Mouse (Mus musculus) intestine, embryonic 16.5 days (tissue): ENCODE measurements around the gene Lta. TPM values are rescaled to one million over a fixed set of nuclear protein-coding genes. Genes with fewer than 3 reads are reported as not detected.

Experiments
- ATAC-seq: fragments of 200-750 bp; cut with Nextera tagmentation; 2 replicates; pipeline ENCODE4 v1.8.0; 2017; ENCODE audit warnings: moderate TSS enrichment, moderate library complexity
- H3K27ac ChIP-seq: fragments of 300-500 bp; sonication (generic); 2 replicates; pipeline ENCODE4 v1.5.1; 2014; ENCODE audit warnings: mild to moderate bottlenecking, low read length
- H3K27me3 ChIP-seq: fragments of 300-500 bp; sonication (generic); replicated peaks from 2 replicates; pipeline ENCODE4 v1.6.1; 2014; ENCODE audit warnings: low read length, control low read depth, mixed read lengths; ENCODE audit not compliant: control insufficient read depth, insufficient read depth
- H3K36me3 ChIP-seq: fragments of 300-500 bp; sonication (generic); 2 replicates; pipeline ENCODE4 v1.6.1; 2014; ENCODE audit warnings: low read length, control low read depth; ENCODE audit not compliant: control insufficient read depth, insufficient read depth
- H3K4me1 ChIP-seq: fragments of 300-500 bp; sonication (generic); 2 replicates; pipeline ENCODE4 v1.6.1; 2014; ENCODE audit warnings: low read length, control low read depth, mixed read lengths; ENCODE audit not compliant: control insufficient read depth, insufficient read depth
- H3K4me2 ChIP-seq: fragments of 300-500 bp; sonication (generic); 2 replicates; pipeline ENCODE4 v1.6.1; 2014; ENCODE audit warnings: low read depth, low read length, control low read depth
- H3K4me3 ChIP-seq: fragments of 300-500 bp; sonication (generic); 2 replicates; pipeline ENCODE4 v1.5.1; 2014; ENCODE audit warnings: mild to moderate bottlenecking, low read length
- H3K9ac ChIP-seq: fragments of 300-500 bp; sonication (generic); 2 replicates; pipeline ENCODE4 v1.6.1; 2014; ENCODE audit warnings: low read depth, low read length
- H3K9me3 ChIP-seq: fragments of 300-500 bp; sonication (generic); 2 replicates; pipeline ENCODE4 v1.6.1; 2016; ENCODE audit warnings: low read length, control low read depth; ENCODE audit not compliant: control insufficient read depth
- WGBS: fragments of 180-500 bp; shearing (Covaris S2); extraction: QIAGEN DNeasy Blood & Tissue Kit; methylation state at CpG from one replicate; pipeline ENCODE4 v1.1.7; 2014; 5-methylcytosine and 5-hydroxymethylcytosine counted together
- polyA plus RNA-seq: library from polyadenylated mRNA; unstranded; fragments of >200 nt; fragmentation: Nextera tagmentation; extraction: Ambion mirVana; gene quantifications from 2 replicates; pipeline ENCODE4 v1.2.1, GENCODE M21; 2015

Gene Lta
- polyA plus RNA-seq, 1 experiment from 2014 or later, result 1.2 TPM

DNA sequence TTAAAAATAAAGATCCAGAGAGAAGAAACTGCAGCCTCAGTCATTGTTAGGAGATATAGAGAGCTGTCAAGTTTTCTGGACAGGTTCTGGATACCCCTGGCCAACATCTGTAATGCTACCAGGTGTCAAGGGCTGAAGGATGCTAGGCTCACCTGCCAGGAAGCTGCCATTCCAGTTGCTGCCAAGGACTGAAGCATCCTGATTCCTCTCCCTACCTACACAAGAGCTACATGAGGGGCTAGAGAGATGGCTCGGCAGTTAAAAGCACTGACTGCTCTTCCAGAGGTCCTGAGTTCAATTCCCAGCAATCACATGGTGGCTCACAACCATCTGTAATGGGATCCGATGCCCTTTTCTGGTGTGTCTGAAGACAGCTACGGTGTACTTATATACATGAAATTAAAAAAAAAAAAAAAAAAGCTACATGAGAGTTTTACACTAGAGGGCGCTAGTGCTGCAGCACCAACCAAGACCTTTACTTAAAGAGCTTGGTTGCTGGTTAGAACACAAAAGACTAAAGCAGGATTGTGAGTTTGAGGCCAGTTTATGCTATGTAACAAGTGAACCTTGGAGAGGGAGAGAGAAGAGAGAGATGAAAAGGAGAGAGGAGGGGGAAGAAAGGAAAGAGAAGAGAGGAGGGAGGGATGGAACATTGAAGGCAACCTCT is 36.5 kb downstream of the Lta start:
- Histone ChIP-seq H3K27ac (no peak overlapping the region), H3K4me2 (no peak overlapping the region), H3K9ac (no peak overlapping the region), H3K4me1 (peaks cover 9% of the 10 kb centered on the region), H3K4me3 (no peak overlapping the region), H3K9me3 (no peaks in the 10 kb centered on the region), H3K27me3 (no peaks in the 10 kb centered on the region), H3K36me3 (no peaks in the 10 kb centered on the region)
- ATAC-seq, result no peak
- WGBS, result 15% methylated on average over 4 of the region's 4 CpGs

DNA sequence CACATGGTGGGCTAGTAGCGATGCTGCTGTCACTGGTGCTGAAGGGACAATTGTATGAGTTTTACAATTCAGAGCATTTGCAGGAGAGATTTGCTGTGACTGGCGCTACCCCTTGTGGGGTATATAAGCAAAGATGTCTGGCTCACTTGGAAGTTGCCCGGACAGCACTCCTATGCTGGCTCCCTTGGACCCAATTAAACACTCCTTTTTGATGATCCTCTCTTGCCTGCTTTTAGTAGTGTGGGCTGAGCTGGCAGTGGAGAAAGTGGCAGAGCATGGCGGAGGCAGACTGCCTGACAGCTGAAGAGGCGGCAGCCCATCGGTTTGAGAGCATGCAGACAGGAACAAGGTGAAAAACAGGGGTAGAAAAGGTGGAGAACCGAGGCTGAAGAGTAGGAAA is 37.4 kb downstream of the Lta start:
- H3K36me3 ChIP-seq, result no peaks in the 10 kb centered on the region
- H3K4me3 ChIP-seq, result no peak overlapping the region
- H3K9ac ChIP-seq, result no peak overlapping the region
- no peaks in the 10 kb centered on the region for H3K27me3 ChIP-seq
- 88% methylated on average over 7 of the region's 7 CpGs for WGBS
- H3K9me3 ChIP-seq, result no peaks in the 10 kb centered on the region
- ATAC-seq, result no peak
- no peak overlapping the region for H3K4me2 ChIP-seq
- peaks cover 12% of the 10 kb centered on the region for H3K4me1 ChIP-seq
- no peak overlapping the region for H3K27ac ChIP-seq

DNA sequence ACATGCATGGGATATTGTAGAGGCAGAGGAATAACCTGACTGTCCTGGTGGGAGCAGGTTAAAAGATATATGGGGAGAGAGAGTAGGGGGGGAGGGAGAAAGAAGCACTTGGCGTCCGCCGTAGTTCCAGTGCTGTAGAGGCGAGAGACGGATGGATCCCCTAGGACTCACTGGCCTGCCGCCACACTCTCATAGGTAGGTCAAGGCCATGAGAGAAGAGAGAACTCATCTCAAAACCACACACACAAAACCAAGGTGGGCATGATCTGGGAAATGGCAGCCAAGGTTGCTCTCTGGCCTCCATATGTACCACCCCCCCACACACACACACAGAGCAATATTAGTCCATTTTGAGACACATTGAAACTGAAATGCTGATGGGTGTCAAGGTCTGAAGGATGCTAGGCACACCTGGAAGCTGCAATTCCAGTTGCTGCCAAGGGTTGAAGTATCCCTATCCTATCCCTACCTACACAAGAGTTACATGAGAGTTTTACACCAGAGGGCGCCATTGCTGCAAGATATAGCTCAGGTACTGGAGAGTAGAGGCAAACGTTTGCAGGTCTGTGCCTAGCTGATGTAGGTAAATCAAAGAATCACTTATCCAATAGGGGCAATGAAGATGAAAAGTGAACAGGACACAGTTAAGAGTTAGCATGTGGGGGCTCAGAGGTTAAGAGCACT is 38.7 kb downstream of the Lta start:
- Histone ChIP-seq H3K4me2 (peak overlapping the region; percentile 51; the same call in 1 of the 2 replicates), H3K27me3 (no peaks in the 10 kb centered on the region), H3K4me1 (peaks cover 20% of the 10 kb centered on the region), H3K9me3 (no peaks in the 10 kb centered on the region), H3K36me3 (0 out of 2 replicates have a peak, but pooled peaks cover 3% of the 10 kb centered on the region), H3K27ac (no peak overlapping the region), H3K9ac (0 out of 2 replicates have a peak overlapping the region, but pooled peaks have one; percentile 46), H3K4me3 (peak overlapping the region; percentile 56; the same call in 1 of the 2 replicates)
- ATAC-seq, result no peak
- WGBS, result 67% methylated on average over 8 of the region's 8 CpGs

DNA sequence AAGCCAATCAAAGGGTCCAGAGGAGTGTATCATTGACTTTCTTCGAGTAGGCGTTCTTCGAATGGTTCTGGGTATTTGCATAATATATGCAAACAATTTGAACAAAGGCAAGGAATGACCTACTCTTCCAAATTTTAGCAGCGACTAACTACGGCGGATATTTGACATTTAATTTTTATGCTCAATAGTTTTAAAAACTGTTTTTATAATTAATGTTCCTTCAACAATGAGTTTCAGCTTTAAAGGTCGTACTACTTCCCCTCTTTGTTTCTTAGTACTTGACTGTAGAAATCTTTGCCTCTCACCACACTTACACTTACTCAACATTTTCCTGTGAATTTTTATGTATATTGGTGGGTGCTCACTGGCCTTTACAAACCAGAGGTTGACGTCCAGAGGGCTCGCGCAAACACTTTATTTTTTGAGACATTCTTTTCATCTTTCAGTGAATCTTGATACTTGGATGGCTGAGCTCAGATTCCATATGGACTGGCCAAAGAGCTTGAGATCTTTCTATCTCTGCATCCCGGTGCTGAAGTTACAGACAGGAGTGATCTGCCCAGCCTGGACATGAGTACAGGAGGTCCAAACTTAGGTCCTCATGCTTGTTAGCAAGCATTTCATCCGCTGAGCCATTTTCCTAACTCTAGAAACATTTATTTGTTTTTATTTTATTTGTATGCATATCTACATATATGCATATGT is 39.5 kb downstream of the Lta start:
- Histone ChIP-seq H3K9ac (peak overlapping the region; percentile 68), H3K4me3 (peak overlapping the region; percentile 56), H3K4me1 (peaks cover 20% of the 10 kb centered on the region), H3K9me3 (no peaks in the 10 kb centered on the region), H3K27ac (peak overlapping the region; percentile 99), H3K4me2 (peak overlapping the region; percentile 51), H3K36me3 (peaks cover 12% of the 10 kb centered on the region), H3K27me3 (no peaks in the 10 kb centered on the region)
- WGBS, result 20% methylated on average over 12 of the region's 12 CpGs
- ATAC-seq, result peak; percentile 87

DNA sequence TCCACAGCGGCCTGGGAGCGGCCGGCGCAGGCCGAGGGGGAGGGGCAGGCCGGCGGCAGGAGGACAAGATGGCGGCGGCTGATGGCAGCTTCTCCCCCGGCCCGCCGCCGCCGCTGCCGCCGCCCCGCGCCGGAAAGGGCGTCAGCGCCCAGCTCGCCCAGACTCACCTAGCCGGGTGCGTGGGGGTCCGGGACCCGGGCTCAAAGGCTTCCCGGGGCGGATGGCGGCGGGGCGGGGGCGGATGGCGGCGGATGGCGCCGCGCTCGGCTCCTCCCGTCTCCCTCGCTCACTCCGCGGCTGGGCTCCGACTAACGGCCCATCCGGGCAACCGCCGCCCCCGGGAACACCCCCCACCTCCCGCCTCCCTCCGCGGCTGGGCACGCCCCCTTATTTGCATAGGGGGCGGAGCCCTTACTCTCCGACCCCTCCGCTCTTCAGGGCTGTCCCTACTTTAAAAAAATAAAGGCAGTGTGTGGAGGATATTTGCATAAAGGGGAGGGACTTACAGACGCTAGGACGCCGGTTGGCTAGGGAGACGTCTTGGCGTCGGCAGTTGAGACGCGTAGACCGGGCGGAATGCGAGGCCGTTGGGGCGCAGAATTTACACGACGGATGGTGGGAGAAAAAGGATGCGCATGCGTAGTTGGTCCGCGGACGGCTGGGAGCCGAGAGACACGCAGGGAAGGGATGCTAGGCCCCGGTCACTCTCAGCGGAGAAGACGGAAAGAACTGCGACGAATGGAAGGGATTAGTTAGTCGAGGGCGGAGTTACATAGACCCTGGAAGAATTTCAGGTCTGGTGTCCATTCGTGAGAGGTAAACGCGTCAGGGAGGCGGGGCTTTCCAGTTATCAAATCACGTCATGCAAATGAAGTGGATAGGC is 40.3 kb downstream of the Lta start, which contains the start of gene Prrc2a:
Gene Prrc2a, minus strand, starts transcription at position 330 of the 883 bp plus-strand sequence.
- under 1% methylated on average over 74 of the region's 89 CpGs for WGBS
- Histone ChIP-seq H3K9ac (peak within 1 kb of the TSS; percentile 100), H3K27me3 (no peaks in the 10 kb centered on the region), H3K4me2 (peak within 1 kb of the TSS; percentile 77), H3K4me1 (peaks cover 20% of the 10 kb centered on the region), H3K27ac (peak within 1 kb of the TSS; percentile 99), H3K9me3 (no peaks in the 10 kb centered on the region), H3K4me3 (peak within 1 kb of the TSS; percentile 99), H3K36me3 (peaks cover 17% of the 10 kb centered on the region)
- ATAC-seq, result peak; percentile 98

DNA sequence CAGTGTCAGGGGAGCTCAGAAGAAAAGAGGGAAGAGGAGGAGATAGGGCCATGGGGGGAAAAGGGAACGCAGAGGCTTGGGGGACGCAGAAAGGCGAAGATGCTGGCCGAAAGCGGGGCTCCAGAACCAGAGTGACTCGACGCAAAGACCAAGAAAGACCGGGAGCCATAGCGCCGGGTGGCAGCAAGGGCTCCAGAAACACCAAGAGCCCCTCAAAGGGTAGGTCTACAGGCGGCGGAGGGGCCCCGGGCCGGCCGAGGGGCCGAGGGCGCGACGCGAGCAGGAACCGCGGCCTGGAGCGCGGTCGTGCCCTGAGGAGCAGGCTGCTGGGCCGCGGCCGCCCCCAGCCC is 41.0 kb downstream of the Lta start:
- Histone ChIP-seq H3K27me3 (no peaks in the 10 kb centered on the region), H3K27ac (peak overlapping the region; percentile 93), H3K4me2 (peak overlapping the region; percentile 77), H3K9me3 (no peaks in the 10 kb centered on the region), H3K9ac (peak overlapping the region; percentile 100), H3K4me1 (peaks cover 20% of the 10 kb centered on the region), H3K4me3 (peak overlapping the region; percentile 99), H3K36me3 (peaks cover 23% of the 10 kb centered on the region)
- no peak for ATAC-seq
- 0% methylated on average over 25 of the region's 28 CpGs for WGBS

DNA sequence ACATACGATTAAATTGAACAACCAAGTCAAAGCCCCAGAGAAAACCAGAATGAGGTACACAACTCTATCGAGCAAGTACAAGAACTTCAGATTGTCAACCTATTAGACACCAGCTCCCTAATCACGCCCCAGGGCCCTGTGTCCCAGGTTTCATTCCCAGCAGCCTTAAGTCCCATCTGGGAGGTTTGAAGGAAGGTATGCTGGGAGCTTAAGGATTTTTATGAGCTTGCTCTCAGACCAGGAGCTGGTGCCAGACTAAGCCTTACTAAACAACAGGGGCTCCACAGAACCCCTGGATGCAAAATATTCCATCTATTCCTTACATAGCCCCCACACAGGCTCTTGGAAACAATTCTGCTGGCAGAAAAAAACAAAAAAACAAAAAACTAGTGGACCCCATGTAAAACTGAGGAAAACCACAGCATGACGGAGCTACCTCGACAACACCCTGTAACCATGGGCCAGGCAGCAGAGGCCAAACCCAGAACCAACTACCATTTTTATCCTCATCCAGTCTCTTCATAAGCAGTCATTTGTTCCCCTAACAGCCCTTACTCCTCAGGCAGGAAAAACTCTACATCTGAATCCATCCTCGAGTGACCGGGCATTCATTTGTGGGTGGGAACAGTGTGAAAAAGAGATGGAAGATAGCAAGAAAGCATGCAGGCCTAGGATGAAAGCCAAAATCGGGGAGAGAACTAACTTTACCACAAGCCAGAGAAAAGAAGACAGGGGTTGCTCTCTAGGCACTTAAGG is 41.6 kb downstream of the Lta start:
- peaks cover 29% of the 10 kb centered on the region for H3K36me3 ChIP-seq
- ATAC-seq, result no peak
- H3K27me3 ChIP-seq, result no peaks in the 10 kb centered on the region
- no peaks in the 10 kb centered on the region for H3K9me3 ChIP-seq
- H3K4me3 ChIP-seq, result peak overlapping the region; percentile 99
- peaks cover 20% of the 10 kb centered on the region for H3K4me1 ChIP-seq
- peak overlapping the region; percentile 100 for H3K9ac ChIP-seq
- H3K27ac ChIP-seq, result peak overlapping the region; percentile 93
- peak overlapping the region; percentile 77 for H3K4me2 ChIP-seq
- WGBS, result 7% methylated on average over 8 of the region's 8 CpGs

DNA sequence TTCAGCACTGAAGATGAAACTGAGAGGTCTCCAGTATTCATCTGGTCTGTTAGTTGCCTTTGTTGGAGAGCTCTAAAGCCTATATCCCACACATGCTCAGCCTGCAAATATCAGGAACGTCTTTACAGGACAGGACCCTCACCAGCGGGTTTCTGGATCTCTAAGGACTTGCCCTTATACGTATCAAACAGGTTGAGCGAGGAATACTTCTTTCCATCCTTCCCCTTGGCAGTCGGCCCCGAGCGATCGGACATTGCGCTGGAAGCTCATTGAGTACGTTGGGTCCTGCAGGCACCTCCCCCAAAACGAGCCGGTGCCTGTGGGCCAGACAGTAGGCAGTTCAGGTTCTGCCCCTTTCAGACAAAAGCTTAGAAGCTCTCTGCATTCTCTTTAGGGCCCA is 42.4 kb downstream of the Lta start:
- H3K27me3 ChIP-seq, result no peaks in the 10 kb centered on the region
- H3K4me1 ChIP-seq, result peaks cover 20% of the 10 kb centered on the region
- peak overlapping the region; percentile 100 for H3K9ac ChIP-seq
- peaks cover 36% of the 10 kb centered on the region for H3K36me3 ChIP-seq
- H3K27ac ChIP-seq, result no peak overlapping the region
- ATAC-seq, result no peak
- H3K9me3 ChIP-seq, result no peaks in the 10 kb centered on the region
- peak overlapping the region; percentile 77 for H3K4me2 ChIP-seq
- 34% methylated on average over 12 of the region's 12 CpGs for WGBS
- peak overlapping the region; percentile 99 for H3K4me3 ChIP-seq
